Mouse (Mus musculus): ENCODE data around the gene Nuak1. TPM values are rescaled to one million over a fixed set of nuclear protein-coding genes. Genes with fewer than 3 reads are reported as not detected.

Gene Nuak1
- polyA plus RNA-seq, 1 experiment from 2014 or later, result 12.6 TPM

DNA sequence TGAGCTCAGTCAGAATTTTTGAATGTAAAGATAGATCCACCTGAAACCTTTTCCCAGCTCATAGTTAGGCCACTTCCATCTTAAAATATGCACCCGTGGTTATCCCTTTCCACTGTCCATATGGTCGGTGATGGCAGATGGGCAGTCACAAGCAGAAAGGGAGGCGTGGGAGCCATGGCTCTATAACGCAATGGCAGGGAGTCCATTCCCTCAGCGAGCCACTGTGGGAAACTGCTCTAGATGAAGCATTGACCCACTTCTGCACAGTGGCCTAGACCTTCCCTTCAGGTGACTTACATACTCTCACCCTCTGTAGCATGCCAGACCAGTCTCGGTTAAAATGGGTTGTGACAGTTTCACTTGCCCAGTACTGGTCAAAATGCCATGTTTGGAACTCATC, 19.8 kb downstream of the Nuak1 start:
- 94% methylated on average over 6 of the region's 6 CpGs for WGBS
- Histone ChIP-seq H3K4me1 (peaks cover 16% of the 10 kb centered on the region), H3K9me3 (no peaks in the 10 kb centered on the region), H3K4me3 (no peak overlapping the region), H3K36me3 (peaks cover 3% of the 10 kb centered on the region; the same call in 1 of the 2 replicates), H3K27ac (replicated peaks) (no peak overlapping the region), H3K9ac (replicated peaks) (no peak overlapping the region), H3K27me3 (no peaks in the 10 kb centered on the region), H3K4me2 (replicated peaks) (no peak overlapping the region)
- ATAC-seq (replicated peaks), result no peak

DNA sequence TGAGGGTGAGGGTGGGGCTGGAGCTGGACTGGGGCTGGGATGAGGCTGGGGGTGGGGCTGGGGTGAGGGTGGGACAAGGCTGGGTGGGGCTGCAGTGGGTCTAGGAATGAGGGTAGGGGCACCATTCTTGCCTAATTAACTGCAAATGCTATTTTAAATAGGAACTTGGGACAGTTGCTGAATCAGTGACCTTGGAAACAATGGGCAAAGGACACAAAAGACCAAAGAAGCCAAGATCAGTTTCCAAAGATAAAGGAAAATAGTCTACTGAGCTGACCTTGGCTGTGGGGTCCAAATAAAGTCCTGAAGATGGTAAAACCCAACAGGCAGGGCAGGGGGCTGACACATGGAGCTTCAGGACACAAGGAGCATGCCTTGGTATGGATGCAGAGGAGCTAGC, 22.0 kb downstream of the Nuak1 start:
- ATAC-seq (replicated peaks), result no peak

GRCm38 (mm10) chr10:84416752-84417151, 23.6 kb downstream of the Nuak1 start:
- H3K4me1 ChIP-seq, result peaks cover 50% of the 10 kb centered on the region
- no peak overlapping the region for H3K9ac ChIP-seq (replicated peaks)
- H3K36me3 ChIP-seq, result peaks cover 3% of the 10 kb centered on the region; the same call in 1 of the 2 replicates
- H3K27ac ChIP-seq (replicated peaks), result peak overlapping the region; percentile 86
- no peak overlapping the region for H3K4me2 ChIP-seq (replicated peaks)
- no peaks in the 10 kb centered on the region for H3K9me3 ChIP-seq
- ATAC-seq (replicated peaks), result no peak
- no peaks in the 10 kb centered on the region for H3K27me3 ChIP-seq
- H3K4me3 ChIP-seq, result no peak overlapping the region
- 79% methylated on average over 8 of the region's 8 CpGs for WGBS

More for the DNA sequence above, 22.0 kb downstream of the Nuak1 start:
- Histone ChIP-seq H3K4me1 (peaks cover 33% of the 10 kb centered on the region), H3K4me2 (replicated peaks) (no peak overlapping the region), H3K4me3 (no peak overlapping the region), H3K27ac (replicated peaks) (no peak overlapping the region), H3K36me3 (peaks cover 3% of the 10 kb centered on the region; the same call in 1 of the 2 replicates), H3K9ac (replicated peaks) (no peak overlapping the region), H3K27me3 (no peaks in the 10 kb centered on the region), H3K9me3 (no peaks in the 10 kb centered on the region)

- WGBS, result 59% methylated on average over 8 of the region's 8 CpGs
- peak; percentile 36 for ATAC-seq (replicated peaks)
- no peak overlapping the region for H3K4me2 ChIP-seq (replicated peaks)
- peak overlapping the region; percentile 86 for H3K27ac ChIP-seq (replicated peaks)
- H3K9ac ChIP-seq (replicated peaks), result no peak overlapping the region
- no peaks in the 10 kb centered on the region for H3K27me3 ChIP-seq
- H3K9me3 ChIP-seq, result no peaks in the 10 kb centered on the region
- H3K4me1 ChIP-seq, result peaks cover 66% of the 10 kb centered on the region
- H3K4me3 ChIP-seq, result no peak overlapping the region
- peaks cover 2% of the 10 kb centered on the region; the same call in 1 of the 2 replicates for H3K36me3 ChIP-seq
Observed at GRCm38 (mm10) chr10:84414981-84415700, 25.3 kb downstream of the Nuak1 start.

- Histone ChIP-seq H3K27me3 (no peaks in the 10 kb centered on the region), H3K36me3 (0 out of 2 replicates have a peak, but pooled peaks cover 2% of the 10 kb centered on the region), H3K9me3 (no peaks in the 10 kb centered on the region), H3K4me2 (replicated peaks) (no peak overlapping the region), H3K4me1 (peaks cover 71% of the 10 kb centered on the region), H3K9ac (replicated peaks) (no peak overlapping the region), H3K4me3 (no peak overlapping the region), H3K27ac (replicated peaks) (peak overlapping the region; percentile 86)
- ATAC-seq (replicated peaks), result peak; percentile 71
- 38% methylated on average over 6 of the region's 6 CpGs for WGBS
Observed at GRCm38 (mm10) chr10:84413310-84413709, 27.1 kb downstream of the Nuak1 start.

DNA sequence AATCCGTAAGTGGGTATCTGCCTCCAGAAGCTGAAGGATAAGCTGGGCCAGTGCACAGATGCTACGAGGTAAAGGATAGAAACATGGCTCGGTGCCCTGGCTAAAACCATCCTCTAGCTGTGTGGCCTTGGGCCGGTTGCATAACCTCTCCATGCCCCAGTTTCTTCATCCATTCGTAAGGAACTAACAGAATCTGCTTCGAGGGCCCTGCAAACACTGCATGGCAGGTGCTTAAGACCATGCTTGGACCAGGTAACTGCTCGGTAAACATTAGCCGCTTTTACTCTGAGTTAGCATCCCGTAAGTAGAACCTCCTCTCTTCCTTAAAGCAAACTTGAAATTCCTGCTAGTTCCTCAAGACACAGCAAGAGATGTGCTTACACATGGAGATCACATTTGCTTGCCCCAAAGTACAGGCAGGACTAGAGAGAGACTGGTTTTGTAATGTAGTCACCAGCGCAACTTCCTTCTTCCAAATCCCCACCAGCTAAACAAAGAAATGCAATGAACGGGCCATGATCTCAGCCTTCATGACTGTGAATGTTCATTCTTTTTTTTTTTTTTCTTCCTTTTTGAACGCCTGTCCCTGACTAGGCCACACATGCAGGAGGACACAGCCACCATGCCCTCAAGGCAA, 28.0 kb downstream of the Nuak1 start:
- Histone ChIP-seq H3K4me1 (peaks cover 71% of the 10 kb centered on the region), H3K9ac (replicated peaks) (no peak overlapping the region), H3K4me2 (replicated peaks) (no peak overlapping the region), H3K4me3 (no peak overlapping the region), H3K36me3 (0 out of 2 replicates have a peak, but pooled peaks cover 2% of the 10 kb centered on the region), H3K9me3 (no peaks in the 10 kb centered on the region), H3K27ac (replicated peaks) (peak overlapping the region; percentile 86), H3K27me3 (no peaks in the 10 kb centered on the region)
- 79% methylated on average over 12 of the region's 12 CpGs for WGBS
- no peak for ATAC-seq (replicated peaks)

- H3K9me3 ChIP-seq, result no peaks in the 10 kb centered on the region
- H3K36me3 ChIP-seq, result 0 out of 2 replicates have a peak, but pooled peaks cover 2% of the 10 kb centered on the region
- no peak for ATAC-seq (replicated peaks)
- H3K27ac ChIP-seq (replicated peaks), result peak overlapping the region; percentile 86
- no peak overlapping the region for H3K4me3 ChIP-seq
- no peaks in the 10 kb centered on the region for H3K27me3 ChIP-seq
- no peak overlapping the region for H3K9ac ChIP-seq (replicated peaks)
- no peak overlapping the region for H3K4me2 ChIP-seq (replicated peaks)
- 80% methylated on average over 16 of the region's 16 CpGs for WGBS
- peaks cover 63% of the 10 kb centered on the region for H3K4me1 ChIP-seq
Observed at GRCm38 (mm10) chr10:84411122-84412105, 29.0 kb downstream of the Nuak1 start.

- 77% methylated on average over 13 of the region's 13 CpGs for WGBS
- H3K9ac ChIP-seq (replicated peaks), result no peak overlapping the region
- no peaks in the 10 kb centered on the region for H3K9me3 ChIP-seq
- H3K4me3 ChIP-seq, result no peak overlapping the region
- no peak for ATAC-seq (replicated peaks)
- no peaks in the 10 kb centered on the region for H3K27me3 ChIP-seq
- H3K36me3 ChIP-seq, result 0 out of 2 replicates have a peak, but pooled peaks cover 2% of the 10 kb centered on the region
- H3K4me2 ChIP-seq (replicated peaks), result no peak overlapping the region
- peaks cover 50% of the 10 kb centered on the region for H3K4me1 ChIP-seq
- H3K27ac ChIP-seq (replicated peaks), result no peak overlapping the region
Observed at GRCm38 (mm10) chr10:84408965-84409660, 31.3 kb downstream of the Nuak1 start.

DNA sequence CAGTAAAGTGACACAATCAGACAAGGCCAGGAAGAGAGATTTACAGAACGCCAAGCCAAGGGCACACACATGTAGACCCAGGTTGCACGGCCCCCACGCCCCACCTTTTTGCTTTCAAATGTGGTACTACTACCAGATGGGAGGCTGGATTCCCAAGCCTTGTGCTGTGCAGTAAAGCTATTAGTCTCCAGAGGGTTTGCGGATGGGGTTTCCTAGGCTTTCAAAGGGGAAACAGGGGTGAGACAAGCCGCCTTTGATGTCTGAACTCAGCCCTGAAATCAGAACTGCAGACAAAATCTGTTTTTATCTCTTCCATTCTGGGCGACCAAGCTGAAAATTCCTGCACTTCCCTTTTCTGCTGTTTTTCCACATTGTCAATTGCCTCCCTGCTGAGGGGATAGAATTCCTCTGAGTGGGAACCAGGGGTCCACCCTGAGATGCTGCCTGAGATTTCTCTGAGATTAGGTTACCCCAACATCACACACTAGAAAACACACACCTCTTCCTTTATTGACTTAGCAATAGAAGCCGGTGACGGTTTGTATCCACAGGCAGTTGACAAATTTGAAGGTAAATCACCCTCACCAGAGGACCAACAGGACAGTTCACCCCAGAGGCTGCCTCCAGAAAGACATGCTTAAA, 35.1 kb downstream of the Nuak1 start:
- no peak for ATAC-seq (replicated peaks)
- Histone ChIP-seq H3K27ac (replicated peaks) (peak overlapping the region; percentile 18; the same call in 1 of the 2 replicates), H3K27me3 (no peaks in the 10 kb centered on the region), H3K4me2 (replicated peaks) (no peak overlapping the region), H3K4me1 (peaks cover 39% of the 10 kb centered on the region), H3K4me3 (no peak overlapping the region), H3K9ac (replicated peaks) (no peak overlapping the region), H3K9me3 (no peaks in the 10 kb centered on the region), H3K36me3 (0 out of 2 replicates have a peak, but pooled peaks cover 2% of the 10 kb centered on the region)
- WGBS, result 60% methylated on average over 8 of the region's 8 CpGs

GRCm38 (mm10) chr10:84401907-84402371, 38.5 kb downstream of the Nuak1 start:
- peak; percentile 46 for ATAC-seq (replicated peaks)
- Histone ChIP-seq H3K4me1 (peaks cover 48% of the 10 kb centered on the region), H3K9ac (replicated peaks) (no peak overlapping the region), H3K4me3 (no peak overlapping the region), H3K27ac (replicated peaks) (peak overlapping the region; percentile 60), H3K4me2 (replicated peaks) (no peak overlapping the region), H3K27me3 (no peaks in the 10 kb centered on the region), H3K9me3 (no peaks in the 10 kb centered on the region), H3K36me3 (no peaks in the 10 kb centered on the region)
- WGBS, result 17% methylated on average over 7 of the region's 7 CpGs

- WGBS, result 9% methylated on average over 4 of the region's 4 CpGs
- peaks cover 56% of the 10 kb centered on the region for H3K4me1 ChIP-seq
- no peaks in the 10 kb centered on the region for H3K36me3 ChIP-seq
- no peak overlapping the region for H3K4me2 ChIP-seq (replicated peaks)
- peak overlapping the region; percentile 60; the same call in 1 of the 2 replicates for H3K27ac ChIP-seq (replicated peaks)
- no peaks in the 10 kb centered on the region for H3K27me3 ChIP-seq
- no peaks in the 10 kb centered on the region for H3K9me3 ChIP-seq
- no peak overlapping the region for H3K9ac ChIP-seq (replicated peaks)
- ATAC-seq (replicated peaks), result no peak
- no peak overlapping the region for H3K4me3 ChIP-seq
Observed at GRCm38 (mm10) chr10:84401189-84401588, 39.2 kb downstream of the Nuak1 start.
